Mouse (Mus musculus) Patski (cell line): ENCODE measurements around the gene Vsig2. TPM values are rescaled to one million over a fixed set of nuclear protein-coding genes. Genes with fewer than 3 reads are reported as not detected.

Source experiments
- ATAC-seq: fragments of 100-300 bp; one replicate; pipeline ENCODE4 v1.8.0; 2021
- CTCF ChIA-PET: fragments of 350-600 bp; sonication (Branson Sonifier 250); formaldehyde crosslinking; loops from one replicate; lab custom pipeline; 2022; ENCODE audit warnings: inconsistent platforms; lab: Charles Lee
- POLR2A ChIA-PET: fragments of 350-600 bp; sonication (Branson Sonifier 250); formaldehyde crosslinking; loops from one replicate; lab custom pipeline; 2022; ENCODE audit warnings: antibody characterized with exemption, inconsistent platforms; lab: Charles Lee
- DNase-seq: peaks from one replicate; pipeline ENCODE4 v3.0.0-alpha.2; 2011; ENCODE audit warnings: low read depth, low spot score
- H3K27me3 ChIP-seq: fragments of 371-371 bp; one replicate; pipeline ENCODE4 v1.5.1; 2021
- CTCF ChIP-seq: fragments of 100-300 bp; IDR thresholded peaks from one replicate; pipeline ENCODE4 v1.5.1; 2021
- in situ Hi-C: fragments of 300-500 bp; cut with MboI; formaldehyde crosslinking; loops from 3 replicates; pipeline ENCODE4 v1.11.1; 2018; ENCODE audit warnings: low pct_unique_long_range_greater_than_20kb, mixed read lengths
- polyA plus RNA-seq: library from polyadenylated mRNA; unstranded; gene quantifications from one replicate; pipeline ENCODE4 v1.2.3, GENCODE M21; 2021

Gene Vsig2
- polyA plus RNA-seq, 1 experiment from 2014 or later: 1.8 TPM

DNA sequence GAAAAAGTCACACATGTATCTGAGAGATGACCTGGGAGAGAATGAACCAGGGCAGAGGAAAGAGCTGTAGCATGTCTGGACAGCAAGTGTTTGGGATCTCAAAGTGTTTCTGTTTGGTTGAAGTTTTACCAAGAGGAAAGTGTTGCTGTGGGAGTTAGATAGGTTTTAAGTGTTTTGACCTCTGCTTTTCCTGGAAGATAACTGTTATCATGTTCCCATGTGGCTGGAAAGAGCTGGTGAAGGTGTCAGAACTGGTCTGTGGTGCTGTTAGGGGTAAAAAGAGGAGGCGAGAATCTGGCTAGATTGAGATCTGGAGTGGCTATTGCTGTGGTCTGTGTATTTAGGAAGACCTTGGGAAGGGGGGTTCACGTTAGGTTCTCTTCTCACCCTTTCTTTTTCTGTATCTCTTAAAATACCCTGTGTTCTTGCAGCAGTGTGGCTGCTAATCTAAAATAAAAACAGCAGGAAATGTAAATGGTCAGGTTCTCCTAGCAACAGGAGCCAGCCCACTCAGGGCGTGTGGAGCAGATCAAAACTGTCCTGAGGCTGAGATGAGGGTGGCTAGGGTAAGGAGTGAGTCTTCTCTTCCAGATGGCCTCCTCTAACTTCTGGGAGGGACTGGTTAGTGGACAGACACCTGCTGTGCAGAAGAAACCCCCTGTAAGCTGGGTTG is 33.3 kb downstream of the Vsig2 start:
- in situ Hi-C loops: no loop called here
- ChIA-PET CTCF (no interaction called here), POLR2A (no interaction called here)
- no peak for TF ChIP-seq CTCF
- H3K27me3 ChIP-seq: peaks cover 65% of the 10 kb centered on the region
- no peak for DNase-seq
- ATAC-seq: no peak

DNA sequence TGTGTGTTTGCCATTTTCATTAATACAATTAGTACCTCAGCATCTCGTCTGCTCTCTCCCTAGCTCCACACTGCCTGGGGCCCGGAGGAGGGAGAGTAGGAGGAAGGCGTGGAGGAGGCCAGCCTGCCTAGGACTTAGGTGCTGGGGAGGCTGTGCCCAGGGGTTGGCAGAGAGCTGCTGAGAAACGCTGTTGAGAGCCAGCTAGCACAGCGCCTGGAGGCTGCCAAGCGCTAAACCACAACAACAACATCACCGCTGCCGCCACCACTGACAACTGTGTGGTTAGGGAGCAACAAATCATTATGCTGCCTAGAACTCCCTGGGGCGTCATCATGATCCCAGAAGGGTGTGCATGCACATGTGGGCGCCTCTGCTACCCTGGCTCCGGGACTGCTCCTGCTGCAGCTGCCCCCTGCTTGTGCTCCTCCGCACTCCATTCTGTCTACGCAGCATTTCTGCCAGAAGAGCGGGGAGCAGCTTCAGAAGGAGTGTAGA is 37.4 kb downstream of the Vsig2 start:
- ATAC-seq: peak; percentile 95

DNA sequence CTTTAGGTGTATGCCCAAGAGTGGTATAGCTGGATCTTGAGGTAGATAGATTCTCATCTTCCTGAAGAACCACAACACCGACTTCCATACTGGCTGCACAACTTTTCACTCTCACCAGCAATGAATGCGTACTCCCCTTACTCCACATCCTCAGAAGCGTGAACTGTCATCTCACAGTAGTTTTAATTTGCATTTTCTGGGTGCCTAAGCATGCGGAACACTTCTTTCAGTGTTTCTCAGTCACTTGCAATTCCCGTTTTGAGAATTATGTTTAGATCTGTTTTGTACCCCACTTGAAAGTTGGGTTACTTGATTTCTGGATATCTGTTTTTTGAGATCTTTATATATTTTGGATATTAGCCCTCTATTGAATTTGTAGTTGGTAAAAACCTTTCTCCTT is 44.5 kb downstream of the Vsig2 start:
- ChIA-PET POLR2A (no interaction called here), CTCF (no interaction called here)
- in situ Hi-C loops: no loop called here
- H3K27me3 ChIP-seq: peaks cover 36% of the 10 kb centered on the region
- ATAC-seq (no peak), DNase-seq (no peak)
- no peak for TF ChIP-seq CTCF

More for the DNA sequence above, 37.4 kb downstream of the Vsig2 start:
- H3K27me3 ChIP-seq: peaks cover 59% of the 10 kb centered on the region
- no peak for TF ChIP-seq CTCF
- POLR2A ChIA-PET: no interaction called here
- CTCF ChIA-PET: interaction anchor here (0.9 to 1.3 kb wide), 3 partner anchors 15 to 27 kb away, joined by 3 read pairs; no protein-coding TSS in a partner anchor
- peak; percentile 51 for DNase-seq
- in situ Hi-C loops: no loop called here

DNA sequence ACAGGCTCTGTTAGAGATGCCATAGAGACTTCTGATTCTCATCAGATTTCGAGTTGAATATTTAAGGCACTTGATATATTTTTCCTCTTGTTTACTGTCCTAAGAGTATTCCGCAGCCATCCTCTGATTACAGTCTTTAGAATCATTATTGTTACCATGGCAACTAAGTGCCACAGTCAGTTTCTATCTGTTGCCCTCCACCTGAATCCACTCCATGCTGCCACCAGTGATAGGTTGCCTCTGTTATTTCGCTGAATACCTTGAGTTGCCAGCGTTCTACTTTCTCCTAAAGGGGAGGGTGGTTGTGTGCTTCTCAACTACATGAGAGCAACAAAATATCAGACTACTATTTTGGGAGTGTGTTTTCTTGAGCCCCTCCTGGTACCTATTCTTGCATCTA is 47.7 kb downstream of the Vsig2 start:
- no peak for DNase-seq
- CTCF ChIA-PET: no interaction called here
- no peak for ATAC-seq
- no peak for TF ChIP-seq CTCF
- peaks cover 23% of the 10 kb centered on the region for H3K27me3 ChIP-seq
- in situ Hi-C loops: no loop called here
- POLR2A ChIA-PET: no interaction called here

DNA sequence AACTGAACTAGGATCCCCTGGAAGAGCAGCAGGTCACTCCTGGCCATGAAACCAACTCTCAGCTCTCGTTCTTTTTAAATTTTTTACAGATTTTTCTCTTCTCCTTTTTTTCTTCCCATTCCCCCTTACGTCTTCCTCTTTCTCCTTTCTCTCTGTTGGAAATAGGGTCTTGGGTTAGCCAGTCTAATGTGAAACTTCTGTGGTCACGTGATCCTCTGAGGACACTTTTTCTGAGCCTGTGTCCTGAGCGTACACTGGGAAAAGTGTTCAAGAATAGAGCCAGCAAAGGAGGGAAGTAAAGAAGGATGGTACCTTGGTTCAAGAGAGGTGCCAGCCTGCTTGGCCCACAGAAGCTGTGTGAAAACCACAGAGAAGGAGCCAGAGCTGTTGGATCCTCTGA is 51.3 kb downstream of the Vsig2 start:
- ChIA-PET POLR2A (no interaction called here), CTCF (no interaction called here)
- in situ Hi-C loops: no loop called here
- peaks cover 9% of the 10 kb centered on the region for H3K27me3 ChIP-seq
- no peak for ATAC-seq
- no peak for TF ChIP-seq CTCF
- no peak for DNase-seq

DNA sequence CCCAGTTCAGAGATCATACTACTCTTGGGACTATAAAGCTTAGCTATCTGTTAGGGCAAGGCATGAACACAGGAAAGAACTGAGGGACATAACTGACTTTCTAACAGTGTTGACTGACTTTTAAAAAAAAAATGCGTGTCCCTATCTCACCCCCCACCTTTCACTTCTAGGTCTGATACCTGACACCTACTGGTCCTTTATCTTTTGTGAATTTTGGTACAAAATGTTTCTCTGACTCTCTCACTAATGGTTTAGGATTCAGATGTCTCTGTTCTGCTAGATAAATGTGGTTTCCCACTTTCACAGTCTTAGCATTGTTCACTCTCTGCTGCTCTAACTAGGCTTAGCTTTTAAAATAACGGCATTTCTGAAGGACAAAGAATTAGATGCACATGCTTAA is 53.0 kb downstream of the Vsig2 start:
- no peak for TF ChIP-seq CTCF
- in situ Hi-C loops: no loop called here
- POLR2A ChIA-PET: no interaction called here
- CTCF ChIA-PET: interaction anchor here (0.7 to 1.8 kb wide), 2 partner anchors 11 to 25 kb away, joined by 3 to 4 read pairs; no protein-coding TSS in a partner anchor
- ATAC-seq (no peak), DNase-seq (no peak)
- peaks cover 3% of the 10 kb centered on the region for H3K27me3 ChIP-seq

DNA sequence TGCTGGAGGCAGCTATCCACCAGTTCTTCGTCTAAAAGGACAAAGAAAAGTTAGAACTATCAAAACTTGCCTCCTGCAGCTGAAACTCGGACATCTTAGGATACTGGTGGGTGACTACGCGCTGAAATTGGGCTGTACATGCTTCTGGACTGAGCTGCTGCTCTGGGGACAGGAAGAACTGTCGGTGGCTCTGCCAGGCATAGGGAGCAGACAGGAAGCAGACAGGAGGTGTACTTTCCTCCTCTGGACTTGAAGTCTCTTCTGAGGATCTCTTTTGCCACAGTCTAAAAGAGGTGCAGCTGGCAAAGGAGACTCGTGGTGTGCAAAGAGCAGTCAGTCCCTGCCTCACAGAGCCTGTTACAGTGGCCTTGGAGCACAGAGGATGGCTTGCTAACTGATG is 53.6 kb downstream of the Vsig2 start:
- DNase-seq (no peak), ATAC-seq (no peak)
- TF ChIP-seq CTCF: no peak
- peaks cover 3% of the 10 kb centered on the region for H3K27me3 ChIP-seq
- in situ Hi-C loops: no loop called here
- ChIA-PET POLR2A (no interaction called here), CTCF (interaction anchor here (1.8 kb wide), 1 partner anchor 10 kb away, joined by 4 read pairs; no protein-coding TSS in a partner anchor)

DNA sequence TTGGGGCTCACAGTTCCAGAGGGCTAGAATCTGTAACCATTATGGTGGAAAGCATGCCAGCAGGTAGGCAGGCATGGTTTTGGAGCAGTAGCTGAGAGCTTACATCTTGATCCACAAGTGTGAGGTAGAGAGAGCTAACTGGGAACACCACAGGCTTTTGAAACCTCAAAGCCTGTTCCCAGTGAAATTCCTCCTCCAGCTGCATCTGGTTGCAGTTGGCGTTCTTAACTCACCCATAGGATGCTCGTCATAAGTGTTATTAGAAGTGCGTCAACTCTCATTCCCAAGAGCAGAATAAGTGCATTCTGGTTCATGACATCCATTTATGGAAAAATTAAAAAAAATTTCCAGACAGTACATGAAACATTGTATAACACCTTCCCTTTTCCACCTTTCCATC is 54.6 kb downstream of the Vsig2 start:
- TF ChIP-seq CTCF: no peak
- no peak for ATAC-seq
- CTCF ChIA-PET: interaction anchor here (1.1 kb wide), 1 partner anchor 9 kb away, joined by 4 read pairs; no protein-coding TSS in a partner anchor
- no peak for DNase-seq
- POLR2A ChIA-PET: no interaction called here
- in situ Hi-C loops: no loop called here
- peaks cover 3% of the 10 kb centered on the region for H3K27me3 ChIP-seq

Other genes with a start within 250 kb of the Vsig2 start
- 1.3 TPM for gene Ccdc15, start 190.8 kb upstream of the Vsig2 start, polyA plus RNA-seq
- not detected for gene Hepacam, start 171.9 kb upstream of the Vsig2 start, polyA plus RNA-seq
- gene Robo4, start 137.4 kb upstream of the Vsig2 start, polyA plus RNA-seq: not detected
- gene Robo3, start 106.0 kb upstream of the Vsig2 start, polyA plus RNA-seq: 0.28 TPM
- gene Msantd2, start 49.9 kb upstream of the Vsig2 start, polyA plus RNA-seq: 33.1 TPM
- 83.1 TPM for gene Esam, start 11.2 kb upstream of the Vsig2 start, polyA plus RNA-seq
- gene Nrgn, start 13.6 kb downstream of the Vsig2 start, polyA plus RNA-seq: 0.21 TPM
- 26.7 TPM for gene Siae, start 16.4 kb downstream of the Vsig2 start, polyA plus RNA-seq
- 11.6 TPM for gene Spa17, start 74.5 kb downstream of the Vsig2 start, polyA plus RNA-seq
- 97.7 TPM for gene Tbrg1, start 118.1 kb downstream of the Vsig2 start, polyA plus RNA-seq
- gene Panx3, start 130.0 kb downstream of the Vsig2 start, polyA plus RNA-seq: not detected
- not detected for gene Olfr160, start 177.0 kb downstream of the Vsig2 start, polyA plus RNA-seq
- not detected for gene Olfr874, start 205.9 kb downstream of the Vsig2 start, polyA plus RNA-seq
- gene Olfr875, start 232.6 kb downstream of the Vsig2 start, polyA plus RNA-seq: not detected